Comparison of ENCODE assay signal across 11 mouse cellular contexts in genomic region chr11:30231336-30231735, GRCm38 (mm10). TPM values are rescaled to one million over a fixed set of nuclear protein-coding genes. Genes with fewer than 3 reads are reported as not detected.
DNase-seq lines count a peak whose midpoint lies in the region; ATAC-seq and TF ChIP-seq lines count a peak whose summit lies in the region.
"Had no signal": no experiment of that assay in that cellular context is flagged by ENCODE, and none has a peak within 500 bp of the region (broad histone marks: within the 10 kb centered on the region; RNA-seq: fewer than 3 reads in every experiment).

No protein-coding gene starts in this region.

- ATAC-seq in heart, embryonic 14.5 days (ENCODE audit: insufficient number of reproducible peaks, insufficient read depth, low FRiP score, low read depth) = no peak
- no peak for ATAC-seq in limb, embryonic 13.5 days (ENCODE audit: low FRiP score, low read depth)
- ATAC-seq in stomach, embryonic 15.5 days (ENCODE audit: insufficient read depth, low FRiP score, low read depth) = no peak

- no peaks in the 10 kb centered on the region for H3K27me3 ChIP-seq in heart, embryonic 14.5 days (ENCODE audit: control insufficient read depth, insufficient read depth, low read length)
- no peaks in the 10 kb centered on the region for H3K27me3 ChIP-seq in limb, embryonic 13.5 days
- H3K27me3 ChIP-seq in stomach, embryonic 15.5 days (replicated peaks) = no peaks in the 10 kb centered on the region
- H3K27me3 ChIP-seq: liver, embryonic 15.5 days had no signal

- H3K36me3 ChIP-seq in heart, embryonic 14.5 days (ENCODE audit: control insufficient read depth, insufficient read depth, low read length) = peaks cover 21% of the 10 kb centered on the region
- H3K36me3 ChIP-seq in limb, embryonic 13.5 days = peaks cover 7% of the 10 kb centered on the region; the same call in 1 of the 2 replicates
- no peaks in the 10 kb centered on the region for H3K36me3 ChIP-seq in stomach, embryonic 15.5 days
- H3K36me3 ChIP-seq: forebrain, embryonic 10.5 days; liver, embryonic 15.5 days had no signal

- H3K9ac ChIP-seq in heart, embryonic 14.5 days (ENCODE audit: low read length) = peak overlapping the region; percentile 13; the same call in 1 of the 2 replicates
- H3K9ac ChIP-seq in limb, embryonic 13.5 days = no peak overlapping the region
- H3K9ac ChIP-seq in stomach, embryonic 15.5 days = no peak overlapping the region
- H3K9ac ChIP-seq: liver, embryonic 15.5 days had no signal

- DNase-seq in heart, adult 18-20 months = no peak
- DNase-seq in layer of hippocampus, adult 2 months (ENCODE audit: low spot score in 2 of 2) = no peak
- no peak for DNase-seq in layer of hippocampus, adult 9-10 months (ENCODE audit: low spot score)
- no peak for DNase-seq in right cerebral cortex, postnatal 10 days (ENCODE audit: low spot score in 2 of 2)
- DNase-seq: right cerebral cortex, postnatal 14 days; thymus, adult 2 months had no signal

- H3K9me3 ChIP-seq in heart, embryonic 14.5 days (ENCODE audit: control insufficient read depth, low read length) = no peaks in the 10 kb centered on the region
- H3K9me3 ChIP-seq in limb, embryonic 13.5 days = no peaks in the 10 kb centered on the region
- H3K9me3 ChIP-seq in stomach, embryonic 15.5 days = no peaks in the 10 kb centered on the region
- H3K9me3 ChIP-seq: forebrain, embryonic 10.5 days; liver, embryonic 15.5 days had no signal

- no peak overlapping the region for H3K4me3 ChIP-seq in heart, embryonic 14.5 days (ENCODE audit: control insufficient read depth in 1 of 2, insufficient read depth in 1 of 2, low read depth in 1 of 2, low read length in 2 of 2)
- no peak overlapping the region for H3K4me3 ChIP-seq in layer of hippocampus, adult 2 months
- H3K4me3 ChIP-seq in limb, embryonic 13.5 days = no peak overlapping the region
- no peak overlapping the region for H3K4me3 ChIP-seq in stomach, embryonic 15.5 days (replicated peaks)
- H3K4me3 ChIP-seq: forebrain, embryonic 10.5 days; liver, embryonic 15.5 days had no signal

- peaks cover 25 to 53% of the 10 kb centered on the region in 2 experiments for H3K4me1 ChIP-seq in heart, embryonic 14.5 days (ENCODE audit: control insufficient read depth in 2 of 2, insufficient read depth in 2 of 2, low read length in 2 of 2)
- peaks cover 23% of the 10 kb centered on the region for H3K4me1 ChIP-seq in limb, embryonic 13.5 days
- H3K4me1 ChIP-seq in stomach, embryonic 15.5 days = peaks cover 29% of the 10 kb centered on the region
- H3K4me1 ChIP-seq: forebrain, embryonic 10.5 days had no signal

- TF ChIP-seq CTCF in layer of hippocampus, adult 2 months (conservative IDR thresholded peaks at IDR 0.05) = no peak

- no peak overlapping the region for H3K4me2 ChIP-seq in heart, embryonic 14.5 days (ENCODE audit: low read length)
- H3K4me2 ChIP-seq in limb, embryonic 13.5 days (replicated peaks) = no peak overlapping the region
- H3K4me2 ChIP-seq in stomach, embryonic 15.5 days = no peak overlapping the region
- H3K4me2 ChIP-seq: liver, embryonic 15.5 days had no signal

- peak overlapping the region; percentile 62 to 88 for H3K27ac ChIP-seq in heart, embryonic 14.5 days (replicated peaks in 1 of 2; ENCODE audit: control insufficient read depth in 1 of 2, insufficient read depth in 1 of 2, low read depth in 2 of 2, low read length in 2 of 2)
- H3K27ac ChIP-seq in layer of hippocampus, adult 2 months = peak overlapping the region; percentile 70
- H3K27ac ChIP-seq in limb, embryonic 13.5 days = peak overlapping the region; percentile 44; the same call in 1 of the 2 replicates
- peak overlapping the region; percentile 44; the same call in 1 of the 2 replicates for H3K27ac ChIP-seq in stomach, embryonic 15.5 days
- H3K27ac ChIP-seq: forebrain, embryonic 10.5 days; liver, embryonic 15.5 days had no signal

- WGBS in heart, embryonic 14.5 days = 65% methylated on average over 3 of the region's 3 CpGs
- WGBS in limb, embryonic 13.5 days = 88% methylated on average over 3 of the region's 3 CpGs
- WGBS in stomach, embryonic 15.5 days = 77% methylated on average over 3 of the region's 3 CpGs

RNA-seq across cellular contexts. Expression of gene Sptbn1, which starts 36.6 kb away (rescaled TPM):
- polyA plus RNA-seq in heart, embryonic 14.5 days (2014; fragmentation: Nextera tagmentation; extraction: Ambion mirVana) = 209 and 215 TPM in 2 replicates
- total RNA-seq in heart, adult 18-20 months (2021) = 100 to 1,000 TPM; 523 to 532 TPM
- 100 to 1,000 TPM; 564 to 576 TPM for total RNA-seq in layer of hippocampus, adult 2 months (2021)
- polyA plus RNA-seq in limb, embryonic 13.5 days (2015; fragmentation: Nextera tagmentation; extraction: Ambion mirVana) = 91.3 and 95.8 TPM in 2 replicates
- 114 and 119 TPM in 2 replicates for polyA plus RNA-seq in stomach, embryonic 15.5 days (2015; fragmentation: Nextera tagmentation; extraction: Ambion mirVana)
